Mouse (Mus musculus) heart, embryonic 11.5 days (tissue): ENCODE data around the gene Cyp2w1. TPM values are rescaled to one million over a fixed set of nuclear protein-coding genes. Genes with fewer than 3 reads are reported as not detected.
A peak's percentile ranks its signal among the peaks of the same experiment; 100 is the strongest.
"Not testable (repeated sequence)": the region's sequence is repeated elsewhere in the genome, so short reads cannot be mapped to it uniquely, and the experiment has no call there.

Source experiments
- ATAC-seq: fragments of 200-750 bp; cut with Nextera tagmentation; replicated peaks from 2 replicates; pipeline ENCODE4 v1.8.0; 2017; ENCODE audit warnings: moderate library complexity; ENCODE audit not compliant: insufficient number of reproducible peaks, low FRiP score, low TSS enrichment
- H3K27ac ChIP-seq: fragments of 300-500 bp; sonication (generic); 2 replicates; pipeline ENCODE4 v1.5.1; 2014; ENCODE audit warnings: mild to moderate bottlenecking, low read depth, low read length
- H3K27me3 ChIP-seq: fragments of 300-500 bp; sonication (generic); 2 replicates; pipeline ENCODE4 v1.6.1; 2014; ENCODE audit warnings: mild to moderate bottlenecking, low read length, mixed read lengths; ENCODE audit not compliant: control insufficient read depth, insufficient read depth
- H3K36me3 ChIP-seq: fragments of 300-500 bp; sonication (generic); 2 replicates; pipeline ENCODE4 v1.6.1; 2014; ENCODE audit warnings: mild to moderate bottlenecking, low read length, moderate library complexity, mixed read lengths; ENCODE audit not compliant: control insufficient read depth, insufficient read depth
- H3K4me1 ChIP-seq: fragments of 300-500 bp; sonication (generic); 2 replicates; pipeline ENCODE4 v1.6.1; 2014; ENCODE audit warnings: low read length; ENCODE audit not compliant: control insufficient read depth, insufficient read depth
- H3K4me2 ChIP-seq: fragments of 300-500 bp; sonication (generic); 2 replicates; pipeline ENCODE4 v1.6.1; 2014; ENCODE audit warnings: mild to moderate bottlenecking, moderate library complexity
- H3K4me3 ChIP-seq: fragments of 300-500 bp; sonication (generic); 2 replicates; pipeline ENCODE4 v1.5.1; 2014; ENCODE audit warnings: low read depth, low read length
- H3K9ac ChIP-seq: fragments of 300-500 bp; sonication (generic); 2 replicates; pipeline ENCODE4 v1.6.1; 2014; ENCODE audit warnings: mild to moderate bottlenecking, low read depth, low read length, moderate library complexity
- H3K9me3 ChIP-seq: fragments of 300-500 bp; sonication (generic); replicated peaks from 2 replicates; pipeline ENCODE4 v1.6.1; 2016; ENCODE audit warnings: low read length; ENCODE audit not compliant: control insufficient read depth
- WGBS: fragments of 180-500 bp; shearing (Covaris S2); extraction: QIAGEN DNeasy Blood & Tissue Kit; methylation state at CpG from one replicate; pipeline ENCODE4 v1.1.7; 2014; ENCODE audit not compliant: insufficient replicate concordance; 5-methylcytosine and 5-hydroxymethylcytosine counted together
- polyA plus RNA-seq: library from polyadenylated mRNA; unstranded; fragments of >200 nt; fragmentation: Nextera tagmentation; extraction: Ambion mirVana; gene quantifications from 2 replicates; pipeline ENCODE4 v1.2.1, GENCODE M21; 2014

Gene Cyp2w1
- polyA plus RNA-seq, 1 experiment from 2014 or later = not detected

DNA sequence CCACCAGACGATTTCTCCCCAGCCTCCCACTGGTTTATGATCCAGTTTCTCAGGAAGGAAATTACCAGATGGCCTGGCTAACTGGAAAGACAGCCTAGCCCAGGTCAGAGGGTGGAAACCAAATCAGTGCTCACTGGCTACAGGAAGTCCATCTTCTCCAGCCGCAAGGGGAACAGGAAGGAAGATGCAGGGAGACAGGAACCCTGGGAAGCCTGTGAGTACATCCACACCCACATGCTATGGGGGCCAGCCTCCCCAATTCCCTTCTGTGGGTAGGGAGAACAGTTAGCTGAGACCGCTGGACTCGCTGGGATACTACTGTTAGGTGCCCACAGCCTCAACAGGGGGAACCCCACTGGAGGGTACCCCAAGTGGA lies 35.8 kb downstream of the Cyp2w1 start:
- Histone ChIP-seq H3K27ac (peak overlapping the region; percentile 77), H3K36me3 (no peaks in the 10 kb centered on the region), H3K27me3 (no peaks in the 10 kb centered on the region), H3K4me2 (peak overlapping the region; percentile 9), H3K4me1 (peaks cover 64% of the 10 kb centered on the region), H3K4me3 (no peak overlapping the region), H3K9me3 (no peaks in the 10 kb centered on the region), H3K9ac (peak overlapping the region; percentile 39; the same call in 1 of the 2 replicates)
- no peak for ATAC-seq
- WGBS = 74% methylated on average over 4 of the region's 4 CpGs

DNA sequence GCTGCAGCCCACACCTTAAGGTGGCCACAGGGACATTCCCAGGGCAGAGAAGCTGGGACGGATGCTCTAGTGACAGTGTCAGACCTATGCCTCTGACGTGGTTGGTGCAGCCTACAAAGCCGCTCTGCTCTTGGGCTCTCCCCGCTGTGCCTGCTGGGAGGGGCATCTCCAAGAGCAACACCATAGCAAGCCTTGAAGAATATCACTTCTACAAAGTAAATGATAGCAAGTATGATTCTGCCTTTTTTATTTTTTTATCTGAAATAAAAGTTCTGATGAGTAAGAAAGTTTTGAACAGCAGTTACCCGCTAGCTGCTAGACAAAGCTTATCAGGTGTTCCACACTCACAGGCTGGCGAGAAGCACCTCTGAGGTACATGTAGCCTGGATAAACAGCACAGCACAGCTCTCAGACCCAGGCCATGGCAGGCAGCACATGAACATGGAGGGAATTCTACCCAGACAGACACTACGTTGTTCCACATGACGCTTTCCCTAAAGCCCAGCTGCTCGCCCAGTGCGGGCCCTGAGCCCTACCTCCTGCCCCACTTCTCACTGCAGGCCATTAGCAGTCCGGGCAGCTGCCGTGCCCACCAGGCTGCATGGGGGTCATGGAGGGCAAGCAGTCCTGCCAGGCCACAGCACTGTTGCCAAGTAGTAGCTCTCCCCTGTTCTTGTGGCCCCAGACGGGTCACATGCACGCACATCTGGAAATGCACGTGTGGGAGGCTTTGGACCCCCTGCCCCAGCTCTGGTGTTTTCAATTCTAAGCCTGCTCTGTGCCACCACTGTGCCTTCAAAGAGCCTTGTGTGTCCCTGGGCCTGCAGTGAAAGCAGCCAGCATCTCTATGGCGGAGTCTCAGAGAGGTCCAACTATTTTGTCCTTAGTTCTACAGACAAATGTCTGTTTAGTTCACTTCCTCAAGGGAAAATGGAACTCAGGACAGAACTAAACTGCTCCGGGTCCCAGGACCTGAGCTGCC lies 36.6 kb downstream of the Cyp2w1 start:
- peaks cover 60% of the 10 kb centered on the region for H3K4me1 ChIP-seq
- no peaks in the 10 kb centered on the region for H3K9me3 ChIP-seq
- no peaks in the 10 kb centered on the region for H3K36me3 ChIP-seq
- H3K9ac ChIP-seq = peak overlapping the region; percentile 16; the same call in 1 of the 2 replicates
- peak overlapping the region; percentile 31 for H3K4me2 ChIP-seq
- ATAC-seq = peak; percentile 50; the same call in 1 of the 2 replicates
- H3K27me3 ChIP-seq = no peaks in the 10 kb centered on the region
- peak overlapping the region; percentile 77 for H3K27ac ChIP-seq
- H3K4me3 ChIP-seq = no peak overlapping the region
- 71% methylated on average over 17 of the region's 17 CpGs for WGBS

- peak; percentile 79 for ATAC-seq
- H3K27ac ChIP-seq = peak overlapping the region; percentile 77
- no peaks in the 10 kb centered on the region for H3K36me3 ChIP-seq
- H3K9me3 ChIP-seq = no peaks in the 10 kb centered on the region
- H3K4me2 ChIP-seq = peak overlapping the region; percentile 43
- H3K4me3 ChIP-seq = peak overlapping the region; percentile 6; the same call in 1 of the 2 replicates
- no peaks in the 10 kb centered on the region for H3K27me3 ChIP-seq
- WGBS = 22% methylated on average over 6 of the region's 6 CpGs
- H3K4me1 ChIP-seq = peaks cover 54% of the 10 kb centered on the region
- H3K9ac ChIP-seq = peak overlapping the region; percentile 52
Measured at GRCm38 (mm10) chr5:139389676-139390061, 37.3 kb downstream of the Cyp2w1 start.

GRCm38 (mm10) chr5:139390324-139391119 lies 38.1 kb downstream of the Cyp2w1 start:
- not testable (repeated sequence) for H3K36me3 ChIP-seq, H3K27me3 ChIP-seq, ATAC-seq, H3K9me3 ChIP-seq
- Histone ChIP-seq H3K9ac (peak overlapping the region; percentile 56), H3K4me1 (peaks cover 45% of the 10 kb centered on the region), H3K4me3 (peak overlapping the region; percentile 20), H3K4me2 (peak overlapping the region; percentile 47), H3K27ac (peak overlapping the region; percentile 77)
- WGBS = 54% methylated on average over 5 of the region's 5 CpGs

- Histone ChIP-seq H3K27ac (no peak overlapping the region), H3K4me2 (peak overlapping the region; percentile 47), H3K9ac (peak overlapping the region; percentile 56), H3K27me3 (no peaks in the 10 kb centered on the region), H3K4me3 (no peak overlapping the region; the same call in 1 of the 2 replicates), H3K9me3 (no peaks in the 10 kb centered on the region), H3K36me3 (no peaks in the 10 kb centered on the region), H3K4me1 (peaks cover 37% of the 10 kb centered on the region)
- WGBS = 79% methylated on average over 11 of the region's 11 CpGs
- ATAC-seq = no peak
Measured at GRCm38 (mm10) chr5:139391309-139391990, 39.0 kb downstream of the Cyp2w1 start.

GRCm38 (mm10) chr5:139392219-139393196 lies 40.1 kb downstream of the Cyp2w1 start:
- Histone ChIP-seq H3K4me2 (no peak overlapping the region), H3K27ac (no peak overlapping the region), H3K4me3 (no peak overlapping the region), H3K36me3 (no peaks in the 10 kb centered on the region), H3K27me3 (no peaks in the 10 kb centered on the region), H3K9me3 (no peaks in the 10 kb centered on the region), H3K4me1 (peaks cover 36% of the 10 kb centered on the region), H3K9ac (no peak overlapping the region)
- ATAC-seq = no peak
- 95% methylated on average over 37 of the region's 37 CpGs for WGBS

- WGBS = 94% methylated on average over 16 of the region's 16 CpGs
- H3K9me3 ChIP-seq = no peaks in the 10 kb centered on the region
- H3K4me1 ChIP-seq = peaks cover 36% of the 10 kb centered on the region
- no peaks in the 10 kb centered on the region for H3K36me3 ChIP-seq
- H3K4me2 ChIP-seq = no peak overlapping the region
- ATAC-seq = no peak
- no peaks in the 10 kb centered on the region for H3K27me3 ChIP-seq
- H3K9ac ChIP-seq = no peak overlapping the region
- no peak overlapping the region for H3K4me3 ChIP-seq
- no peak overlapping the region for H3K27ac ChIP-seq
Measured at GRCm38 (mm10) chr5:139393197-139393588, 40.8 kb downstream of the Cyp2w1 start.
